Mouse (Mus musculus) stomach, postnatal 0 days (tissue): ENCODE measurements around the gene Ube2j2. TPM values are rescaled to one million over a fixed set of nuclear protein-coding genes. Genes with fewer than 3 reads are reported as not detected.

Experiments used
- ATAC-seq: fragments of 200-750 bp; cut with Nextera tagmentation; 2 replicates; pipeline ENCODE4 v1.8.0; 2017; ENCODE audit not compliant: low FRiP score, low TSS enrichment
- DNase-seq: peaks from one replicate; pipeline ENCODE4 v3.0.0-alpha.2; 2016; ENCODE audit warnings: low spot score
- H3K27ac ChIP-seq: fragments of 300-500 bp; sonication (generic); replicated peaks from 2 replicates; pipeline ENCODE4 v1.5.1; 2014; ENCODE audit warnings: mild to moderate bottlenecking, control low read depth
- H3K27me3 ChIP-seq: fragments of 300-500 bp; sonication (generic); 2 replicates; pipeline ENCODE4 v1.6.1; 2014; ENCODE audit warnings: low read length; ENCODE audit not compliant: control insufficient read depth, insufficient read depth
- H3K36me3 ChIP-seq: fragments of 300-500 bp; sonication (generic); 2 replicates; pipeline ENCODE4 v1.6.1; 2014; ENCODE audit warnings: low read length, mixed read lengths; ENCODE audit not compliant: control insufficient read depth, insufficient read depth
- H3K4me1 ChIP-seq: fragments of 300-500 bp; sonication (generic); replicated peaks from 2 replicates; pipeline ENCODE4 v1.6.1; 2014; ENCODE audit warnings: antibody characterized with exemption; ENCODE audit not compliant: control insufficient read depth, insufficient read depth
- H3K4me2 ChIP-seq: fragments of 300-500 bp; sonication (generic); replicated peaks from 2 replicates; pipeline ENCODE4 v1.6.1; 2014; ENCODE audit warnings: low read depth, mild to moderate bottlenecking, control low read depth, moderate library complexity
- H3K4me3 ChIP-seq: fragments of 300-500 bp; sonication (generic); 2 replicates; pipeline ENCODE4 v1.5.1; 2014; ENCODE audit warnings: low read depth, low read length, control low read depth
- H3K9ac ChIP-seq: fragments of 300-500 bp; sonication (generic); 2 replicates; pipeline ENCODE4 v1.6.1; 2014; ENCODE audit warnings: mild to moderate bottlenecking, low read length, control low read depth, mixed read lengths
- H3K9me3 ChIP-seq: fragments of 300-500 bp; sonication (generic); 2 replicates; pipeline ENCODE4 v1.6.1; 2016; ENCODE audit warnings: low read length; ENCODE audit not compliant: control insufficient read depth
- CTCF ChIP-seq: IDR thresholded peaks from 2 replicates; pipeline ENCODE4 v1.5.1; 2016; ENCODE audit warnings: antibody characterized with exemption, low read depth, mild to moderate bottlenecking, moderate library complexity
- EP300 ChIP-seq: optimal IDR thresholded peaks from 2 replicates; pipeline ENCODE3; 2016; ENCODE audit warnings: antibody characterized with exemption
- WGBS: fragments of 180-500 bp; shearing (Covaris S2); extraction: QIAGEN DNeasy Blood & Tissue Kit; methylation state at CpG from one replicate; pipeline ENCODE4 v1.1.7; 2014; 5-methylcytosine and 5-hydroxymethylcytosine counted together
- polyA plus RNA-seq: library from polyadenylated mRNA; unstranded; fragments of >200 nt; fragmentation: Nextera tagmentation; extraction: Ambion mirVana; gene quantifications from 2 replicates; pipeline ENCODE4 v1.2.1, GENCODE M21; 2015

Gene Ube2j2
- polyA plus RNA-seq, 1 experiment from 2014 or later = 72.8 TPM

- Histone ChIP-seq H3K36me3 (0 out of 2 replicates have a peak, but pooled peaks cover 2% of the 10 kb centered on the region), H3K9ac (peak overlapping the region; percentile 78), H3K4me3 (peak overlapping the region; percentile 92), H3K4me1 (peaks cover 11% of the 10 kb centered on the region), H3K4me2 (peak overlapping the region; percentile 96), H3K27me3 (no peaks in the 10 kb centered on the region), H3K27ac (peak overlapping the region; percentile 95), H3K9me3 (no peaks in the 10 kb centered on the region)
- WGBS = 77% methylated on average over 22 of the region's 22 CpGs
- TF ChIP-seq EP300 (no peak), CTCF (no peak)
- ATAC-seq = peak; percentile 1; the same call in 1 of the 2 replicates
- peak; percentile 31 for DNase-seq
Measured at GRCm38 (mm10) chr4:155991211-155991907, 47.7 kb downstream of the Ube2j2 start.

GRCm38 (mm10) chr4:155991908-155992230 lies 48.2 kb downstream of the Ube2j2 start:
- H3K27ac ChIP-seq = peak overlapping the region; percentile 95
- TF ChIP-seq CTCF = no peak
- TF ChIP-seq EP300 = no peak
- H3K36me3 ChIP-seq = peaks cover 2% of the 10 kb centered on the region; the same call in 1 of the 2 replicates
- H3K9ac ChIP-seq = peak overlapping the region; percentile 78
- H3K4me3 ChIP-seq = peak overlapping the region; percentile 92
- WGBS = 18% methylated on average over 36 of the region's 37 CpGs
- H3K4me2 ChIP-seq = peak overlapping the region; percentile 96
- H3K9me3 ChIP-seq = no peaks in the 10 kb centered on the region
- ATAC-seq (peak; percentile 9; the same call in 1 of the 2 replicates), DNase-seq (no peak)
- peaks cover 11% of the 10 kb centered on the region for H3K4me1 ChIP-seq
- no peaks in the 10 kb centered on the region for H3K27me3 ChIP-seq

- peaks cover 11% of the 10 kb centered on the region for H3K4me1 ChIP-seq
- H3K27me3 ChIP-seq = no peaks in the 10 kb centered on the region
- H3K4me2 ChIP-seq = peak within 1 kb of the TSS; percentile 96
- H3K27ac ChIP-seq = peak within 1 kb of the TSS; percentile 95
- WGBS = under 1% methylated on average over 90 of the region's 99 CpGs
- peak; percentile 91 for DNase-seq
- H3K4me3 ChIP-seq = peak within 1 kb of the TSS; percentile 92
- no peak for TF ChIP-seq EP300
- peak; percentile 79 for TF ChIP-seq CTCF
- H3K36me3 ChIP-seq = peaks cover 2% of the 10 kb centered on the region; the same call in 1 of the 2 replicates
- peak; percentile 91 for ATAC-seq
- peak within 1 kb of the TSS; percentile 87 for H3K9ac ChIP-seq
- H3K9me3 ChIP-seq = no peaks in the 10 kb centered on the region
Measured at GRCm38 (mm10) chr4:155992241-155992905, 48.7 kb downstream of the Ube2j2 start, which contains the start of the genes B3galt6 and Sdf4. B3galt6 (minus strand) TSS chr4:155992649. Sdf4 (plus strand) TSS chr4:155992872.

GRCm38 (mm10) chr4:155992906-155993547 lies 49.4 kb downstream of the Ube2j2 start:
- Histone ChIP-seq H3K4me2 (peak overlapping the region; percentile 66), H3K4me1 (peaks cover 11% of the 10 kb centered on the region), H3K4me3 (peak overlapping the region; percentile 92), H3K27ac (peak overlapping the region; percentile 95), H3K9me3 (no peaks in the 10 kb centered on the region), H3K9ac (peak overlapping the region; percentile 87), H3K27me3 (no peaks in the 10 kb centered on the region), H3K36me3 (peaks cover 5% of the 10 kb centered on the region; the same call in 1 of the 2 replicates)
- under 1% methylated on average over 68 of the region's 70 CpGs for WGBS
- peak; percentile 86 for ATAC-seq
- TF ChIP-seq EP300 (no peak), CTCF (peak; percentile 21; the same call in 1 of the 2 replicates)
- peak; percentile 94 for DNase-seq

GRCm38 (mm10) chr4:155993606-155994005 lies 50.0 kb downstream of the Ube2j2 start:
- WGBS = 3% methylated on average over 15 of the region's 15 CpGs
- peaks cover 6% of the 10 kb centered on the region; the same call in 1 of the 2 replicates for H3K36me3 ChIP-seq
- H3K27me3 ChIP-seq = no peaks in the 10 kb centered on the region
- H3K4me1 ChIP-seq = peaks cover 11% of the 10 kb centered on the region
- peak overlapping the region; percentile 66 for H3K4me2 ChIP-seq
- no peak for DNase-seq
- peak overlapping the region; percentile 92 for H3K4me3 ChIP-seq
- H3K9ac ChIP-seq = peak overlapping the region; percentile 87
- peak overlapping the region; percentile 95 for H3K27ac ChIP-seq
- ATAC-seq = no peak
- TF ChIP-seq EP300 (no peak), CTCF (no peak)
- H3K9me3 ChIP-seq = no peaks in the 10 kb centered on the region
